7 mouse cellular contexts compared by ENCODE assay signal in genomic region chr11:120720450-120720849, GRCm38 (mm10). TPM values are rescaled to one million over a fixed set of nuclear protein-coding genes. Genes with fewer than 3 reads are reported as not detected.
A peak's percentile ranks its signal among the peaks of the same experiment; 100 is the strongest.
DNase-seq lines count a peak whose midpoint lies in the region; ATAC-seq lines count a peak whose summit lies in the region.

No protein-coding gene starts in this region.

- peaks cover 16% of the 10 kb centered on the region for H3K4me1 ChIP-seq in intestine, embryonic 16.5 days (ENCODE audit: control insufficient read depth, insufficient read depth, low read length)
- peaks cover 29% of the 10 kb centered on the region for H3K4me1 ChIP-seq in midbrain, embryonic 12.5 days

- WGBS in intestine, embryonic 16.5 days = 14% methylated on average over 17 of the region's 17 CpGs
- WGBS in midbrain, embryonic 12.5 days = 9% methylated on average over 17 of the region's 17 CpGs

- peak overlapping the region; percentile 77 for H3K9ac ChIP-seq in intestine, embryonic 16.5 days (ENCODE audit: low read depth, low read length)
- peak overlapping the region; percentile 89 for H3K9ac ChIP-seq in midbrain, embryonic 12.5 days (replicated peaks)

- H3K27me3 ChIP-seq in intestine, embryonic 16.5 days (replicated peaks; ENCODE audit: control insufficient read depth, insufficient read depth, low read length) = no peaks in the 10 kb centered on the region
- peaks cover 45% of the 10 kb centered on the region for H3K27me3 ChIP-seq in midbrain, embryonic 12.5 days

- peak overlapping the region; percentile 98 for H3K4me2 ChIP-seq in intestine, embryonic 16.5 days (ENCODE audit: low read depth, low read length)
- H3K4me2 ChIP-seq in midbrain, embryonic 12.5 days (replicated peaks) = peak overlapping the region; percentile 87

- no peaks in the 10 kb centered on the region for H3K9me3 ChIP-seq in intestine, embryonic 16.5 days (ENCODE audit: control insufficient read depth, low read length)
- no peaks in the 10 kb centered on the region for H3K9me3 ChIP-seq in midbrain, embryonic 12.5 days

- no peak overlapping the region for H3K27ac ChIP-seq in intestine, embryonic 16.5 days (ENCODE audit: low read length)
- 0 out of 2 replicates have a peak overlapping the region, but pooled peaks have one; percentile 42 for H3K27ac ChIP-seq in midbrain, embryonic 12.5 days (replicated peaks)

- H3K36me3 ChIP-seq in intestine, embryonic 16.5 days (ENCODE audit: control insufficient read depth, insufficient read depth, low read length) = 0 out of 2 replicates have a peak, but pooled peaks cover 6% of the 10 kb centered on the region
- peaks cover 42% of the 10 kb centered on the region for H3K36me3 ChIP-seq in midbrain, embryonic 12.5 days

- ATAC-seq in intestine, embryonic 16.5 days = 0 out of 2 replicates have a peak, but pooled peaks have one; percentile 17
- ATAC-seq in midbrain, embryonic 12.5 days (ENCODE audit: low FRiP score, low read depth) = peak; percentile 24; the same call in 1 of the 2 replicates

- DNase-seq in adrenal gland, adult 18-20 months (ENCODE audit: low spot score in 2 of 2) = peak; percentile 89 to 96
- peak; percentile 92 for DNase-seq in embryo, embryonic 11 days
- peak; percentile 89 to 91 for DNase-seq in gastrocnemius, postnatal 4 days (ENCODE audit: low spot score in 2 of 2)
- peak; percentile 93 for DNase-seq in left cerebral cortex, postnatal 4 days
- DNase-seq in skeletal muscle tissue, adult 2 months (ENCODE audit: low read depth, low spot score) = peak; percentile 89

- peak overlapping the region; percentile 65 for H3K4me3 ChIP-seq in intestine, embryonic 16.5 days (ENCODE audit: low read length)
- peak overlapping the region; percentile 71 for H3K4me3 ChIP-seq in midbrain, embryonic 12.5 days

- intact Hi-C loops in left cerebral cortex, postnatal 4 days (cut with DNase I) = loop anchor here (2.0 kb wide), 1 partner anchor 56 kb away; no protein-coding TSS in a partner anchor

RNA-seq across cellular contexts. Expression of gene Rac3, which starts 0.8 kb away (rescaled TPM):
- 10 to 100 TPM in 1 of 2 experiments, 1 to 10 TPM in 1; 6.6 to 15.5 TPM for total RNA-seq in adrenal gland, adult 18-20 months (2021)
- total RNA-seq in gastrocnemius, postnatal 4 days (2021) = 1 to 10 TPM; 2.5 to 4.8 TPM
- polyA plus RNA-seq in intestine, embryonic 16.5 days (2015; fragmentation: Nextera tagmentation; extraction: Ambion mirVana) = 30.4 and 31.2 TPM in 2 replicates
- total RNA-seq in left cerebral cortex, postnatal 4 days (2021) = 100 to 1,000 TPM; 505 to 551 TPM
- 70.5 and 74.2 TPM in 2 replicates for polyA plus RNA-seq in midbrain, embryonic 12.5 days (2016; fragmentation: Nextera tagmentation; extraction: Ambion mirVana)

RNA-seq across cellular contexts. Expression of gene Dcxr, which starts 6.6 kb away (rescaled TPM):
- total RNA-seq in adrenal gland, adult 18-20 months (2021) = 100 to 1,000 TPM in 1 of 2 experiments, 10 to 100 TPM in 1; 27.6 to 104 TPM
- 1 to 10 TPM; 4.8 to 5.3 TPM for total RNA-seq in gastrocnemius, postnatal 4 days (2021)
- polyA plus RNA-seq in intestine, embryonic 16.5 days (2015; fragmentation: Nextera tagmentation; extraction: Ambion mirVana) = 56.0 and 65.0 TPM in 2 replicates
- total RNA-seq in left cerebral cortex, postnatal 4 days (2021) = 1 to 10 TPM; 2.5 to 3.2 TPM
- 11.8 and 14.6 TPM in 2 replicates for polyA plus RNA-seq in midbrain, embryonic 12.5 days (2016; fragmentation: Nextera tagmentation; extraction: Ambion mirVana)

RNA-seq across cellular contexts. Expression of gene Lrrc45, which starts 6.7 kb away (rescaled TPM):
- total RNA-seq in adrenal gland, adult 18-20 months (2021) = 10 to 100 TPM; 24.6 to 30.3 TPM
- total RNA-seq in gastrocnemius, postnatal 4 days (2021) = 10 to 100 TPM; 16.0 to 21.0 TPM
- polyA plus RNA-seq in intestine, embryonic 16.5 days (2015; fragmentation: Nextera tagmentation; extraction: Ambion mirVana) = 43.0 and 44.4 TPM in 2 replicates
- total RNA-seq in left cerebral cortex, postnatal 4 days (2021) = 10 to 100 TPM; 76.4 to 78.9 TPM
- polyA plus RNA-seq in midbrain, embryonic 12.5 days (2016; fragmentation: Nextera tagmentation; extraction: Ambion mirVana) = 74.5 and 75.1 TPM in 2 replicates

RNA-seq across cellular contexts. Expression of gene Cenpx, which starts 6.9 kb away (rescaled TPM):
- 10 to 100 TPM; 46.3 to 52.8 TPM for total RNA-seq in adrenal gland, adult 18-20 months (2021)
- total RNA-seq in gastrocnemius, postnatal 4 days (2021) = 10 to 100 TPM; 33.7 to 48.7 TPM
- polyA plus RNA-seq in intestine, embryonic 16.5 days (2015; fragmentation: Nextera tagmentation; extraction: Ambion mirVana) = 159 and 174 TPM in 2 replicates
- 10 to 100 TPM; 31.2 to 35.1 TPM for total RNA-seq in left cerebral cortex, postnatal 4 days (2021)
- 120 and 121 TPM in 2 replicates for polyA plus RNA-seq in midbrain, embryonic 12.5 days (2016; fragmentation: Nextera tagmentation; extraction: Ambion mirVana)

RNA-seq across cellular contexts. Expression of gene Cbr2, which starts 11.5 kb away (rescaled TPM):
- 10 to 100 TPM in 1 of 2 experiments, 1 to 10 TPM in 1; 6.4 to 14.9 TPM for total RNA-seq in adrenal gland, adult 18-20 months (2021)
- 10 to 100 TPM in 1 of 2 experiments, 1 to 10 TPM in 1; 9.5 to 10.4 TPM for total RNA-seq in gastrocnemius, postnatal 4 days (2021)
- 1.7 and 2.3 TPM in 2 replicates for polyA plus RNA-seq in intestine, embryonic 16.5 days (2015; fragmentation: Nextera tagmentation; extraction: Ambion mirVana)
- 1 to 10 TPM; 2.9 to 3.0 TPM for total RNA-seq in left cerebral cortex, postnatal 4 days (2021)
- 2.0 and 2.3 TPM in 2 replicates for polyA plus RNA-seq in midbrain, embryonic 12.5 days (2016; fragmentation: Nextera tagmentation; extraction: Ambion mirVana)

Comparison
In these comparisons a context has a peak if more than half of its experiments do, and no peak if none do; other contexts are left out.
1. RNA of gene Rac3, which starts 0.8 kb away (total RNA-seq): 505 to 551 TPM in left cerebral cortex, postnatal 4 days; 6.6 to 15.5 TPM in adrenal gland, adult 18-20 months and 2.5 to 4.8 TPM in gastrocnemius, postnatal 4 days; every median in the first group is over 10 times any median in the second.
2. RNA of gene Dcxr, which starts 6.6 kb away (total RNA-seq): 27.6 to 104 TPM in adrenal gland, adult 18-20 months; 4.8 to 5.3 TPM in gastrocnemius, postnatal 4 days and 2.5 to 3.2 TPM in left cerebral cortex, postnatal 4 days; every median in the first group is over 4 times any median in the second.
3. Peak in every context shown above with its lines, with median percentiles within 50 percentile points of each other: DNase-seq.